13 mouse cellular contexts compared by ENCODE assay signal in the genomic region with DNA sequence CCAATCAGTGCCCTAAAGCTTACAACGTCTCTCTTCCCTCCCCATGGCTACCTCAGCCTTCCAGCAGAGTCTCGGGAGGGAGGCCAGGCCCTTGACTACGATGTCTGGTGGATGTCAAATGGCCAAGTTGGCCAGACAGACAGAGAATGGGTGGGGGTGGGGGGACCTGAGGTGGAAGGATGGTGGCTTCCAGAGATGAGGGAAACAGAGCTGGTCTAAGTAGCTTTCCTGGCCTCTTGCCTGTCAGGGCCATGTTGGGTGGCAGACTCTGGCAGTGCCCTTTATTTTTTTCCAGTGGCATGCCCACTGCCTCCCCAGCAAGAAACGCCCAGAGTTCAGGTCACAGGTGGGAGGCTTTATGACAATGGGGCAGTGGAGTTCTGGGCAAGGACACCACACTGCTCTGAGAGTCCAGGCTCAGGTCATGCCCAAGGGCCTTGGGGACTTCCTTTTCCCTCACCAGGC. TPM values are rescaled to one million over a fixed set of nuclear protein-coding genes. Genes with fewer than 3 reads are reported as not detected.
A peak's percentile ranks its signal among the peaks of the same experiment; 100 is the strongest.
DNase-seq lines count a peak whose midpoint lies in the region; ATAC-seq lines count a peak whose summit lies in the region.
"Had no signal": no experiment of that assay in that cellular context is flagged by ENCODE, and none has a peak within 500 bp of the region (broad histone marks: within the 10 kb centered on the region; RNA-seq: fewer than 3 reads in every experiment).

No protein-coding gene starts in this region.

- H3K36me3 ChIP-seq in midbrain, embryonic 16.5 days (ENCODE audit: control insufficient read depth, insufficient read depth, low read length) = no peaks in the 10 kb centered on the region
- H3K36me3 ChIP-seq in midbrain, embryonic 15.5 days (replicated peaks) = no peaks in the 10 kb centered on the region
- H3K36me3 ChIP-seq in heart, embryonic 10.5 days = 0 out of 2 replicates have a peak, but pooled peaks cover 4% of the 10 kb centered on the region
- H3K36me3 ChIP-seq in neural tube, embryonic 15.5 days = no peaks in the 10 kb centered on the region
- H3K36me3 ChIP-seq: G1E; midbrain, embryonic 10.5 days had no signal

- H3K4me1 ChIP-seq in midbrain, embryonic 16.5 days (ENCODE audit: control insufficient read depth, insufficient read depth, low read length) = peaks cover 10% of the 10 kb centered on the region
- H3K4me1 ChIP-seq in midbrain, embryonic 15.5 days = peaks cover 28% of the 10 kb centered on the region; the same call in 1 of the 2 replicates
- H3K4me1 ChIP-seq in heart, embryonic 10.5 days = peaks cover 52% of the 10 kb centered on the region
- peaks cover 34% of the 10 kb centered on the region for H3K4me1 ChIP-seq in neural tube, embryonic 15.5 days

- intact Hi-C loops in left cerebral cortex, postnatal 10 days (cut with DNase I) = loop anchor here (2.0 to 10.0 kb wide), 3 partner anchors 83 to 507 kb away; a partner anchor contains a TSS

- peak; percentile 55 for DNase-seq in cerebellum, adult 9-10 months
- no peak for DNase-seq in cerebellum, adult 11 months
- no peak for DNase-seq in heart, embryonic 10.5 days (ENCODE audit: low spot score)
- DNase-seq in spleen, adult 12 weeks (ENCODE audit: low spot score) = no peak
- DNase-seq in left cerebral cortex, postnatal 10 days (ENCODE audit: extremely low spot score in 1 of 2, low spot score in 2 of 2) = no peak
- DNase-seq: kidney, adult 18-20 months; lung, adult 18-20 months had no signal

- no peak overlapping the region for H3K4me3 ChIP-seq in midbrain, embryonic 16.5 days (ENCODE audit: low read depth, low read length)
- H3K4me3 ChIP-seq in midbrain, embryonic 15.5 days = no peak overlapping the region
- peak overlapping the region; percentile 70 for H3K4me3 ChIP-seq in heart, embryonic 10.5 days
- no peak overlapping the region for H3K4me3 ChIP-seq in neural tube, embryonic 15.5 days (replicated peaks)
- H3K4me3 ChIP-seq: midbrain, embryonic 10.5 days had no signal

- ATAC-seq in midbrain, embryonic 16.5 days = no peak
- no peak for ATAC-seq in midbrain, embryonic 15.5 days (replicated peaks)
- ATAC-seq in neural tube, embryonic 15.5 days (ENCODE audit: low FRiP score) = no peak
- ATAC-seq: activated CD4-positive, CD25-positive, alpha-beta regulatory T cell, adult 4 months had no signal

- WGBS in midbrain, embryonic 16.5 days = 72% methylated on average over 4 of the region's 4 CpGs
- 68% methylated on average over 4 of the region's 4 CpGs for WGBS in midbrain, embryonic 15.5 days
- WGBS in heart, embryonic 10.5 days = 30% methylated on average over 4 of the region's 4 CpGs
- 62% methylated on average over 4 of the region's 4 CpGs for WGBS in neural tube, embryonic 15.5 days

- peak overlapping the region; percentile 24; the same call in 1 of the 2 replicates for H3K4me2 ChIP-seq in midbrain, embryonic 16.5 days (ENCODE audit: low read length)
- no peak overlapping the region for H3K4me2 ChIP-seq in midbrain, embryonic 15.5 days
- H3K4me2 ChIP-seq in neural tube, embryonic 15.5 days = peak overlapping the region; percentile 22; the same call in 1 of the 2 replicates

- no peak overlapping the region for H3K9ac ChIP-seq in midbrain, embryonic 16.5 days (ENCODE audit: low read depth, low read length)
- H3K9ac ChIP-seq in midbrain, embryonic 15.5 days = no peak overlapping the region
- no peak overlapping the region for H3K9ac ChIP-seq in neural tube, embryonic 15.5 days (replicated peaks)

- H3K9me3 ChIP-seq in midbrain, embryonic 16.5 days (replicated peaks; ENCODE audit: control insufficient read depth, low read length, poor library complexity, severe bottlenecking) = no peaks in the 10 kb centered on the region
- no peaks in the 10 kb centered on the region for H3K9me3 ChIP-seq in midbrain, embryonic 15.5 days
- H3K9me3 ChIP-seq in heart, embryonic 10.5 days = no peaks in the 10 kb centered on the region
- no peaks in the 10 kb centered on the region for H3K9me3 ChIP-seq in neural tube, embryonic 15.5 days (replicated peaks)
- H3K9me3 ChIP-seq: G1E; midbrain, embryonic 10.5 days had no signal

- peaks cover 11% of the 10 kb centered on the region for H3K27me3 ChIP-seq in midbrain, embryonic 16.5 days (ENCODE audit: control insufficient read depth, insufficient read depth, low read depth, low read length)
- peaks cover 13% of the 10 kb centered on the region for H3K27me3 ChIP-seq in midbrain, embryonic 15.5 days (replicated peaks)
- peaks cover 51% of the 10 kb centered on the region for H3K27me3 ChIP-seq in heart, embryonic 10.5 days (ENCODE audit: insufficient read depth, poor library complexity, severe bottlenecking)
- peaks cover 9% of the 10 kb centered on the region for H3K27me3 ChIP-seq in neural tube, embryonic 15.5 days (replicated peaks)

- no peak overlapping the region for H3K27ac ChIP-seq in midbrain, embryonic 16.5 days (ENCODE audit: low read length)
- H3K27ac ChIP-seq in midbrain, embryonic 15.5 days = no peak overlapping the region
- peak overlapping the region; percentile 95 for H3K27ac ChIP-seq in heart, embryonic 10.5 days
- H3K27ac ChIP-seq in neural tube, embryonic 15.5 days (replicated peaks) = no peak overlapping the region
- H3K27ac ChIP-seq: midbrain, embryonic 10.5 days had no signal

RNA-seq across cellular contexts. Expression of a gene that starts 3.2 kb away (rescaled TPM):
- 2.4 and 2.8 TPM in 2 replicates for polyA plus RNA-seq in midbrain, embryonic 16.5 days (2015; fragmentation: Nextera tagmentation; extraction: Ambion mirVana)
- 2.3 and 2.4 TPM in 2 replicates for polyA plus RNA-seq in midbrain, embryonic 15.5 days (2015; fragmentation: Nextera tagmentation; extraction: Ambion mirVana)
- polyA plus RNA-seq in heart, embryonic 10.5 days (2016; fragmentation: Nextera tagmentation; extraction: Ambion mirVana) = 3.2 and 7.2 TPM in 2 replicates
- polyA plus RNA-seq in neural tube, embryonic 15.5 days (2015; fragmentation: Nextera tagmentation; extraction: Ambion mirVana) = 1.9 and 2.7 TPM in 2 replicates
- total RNA-seq in left cerebral cortex, postnatal 10 days (2021) = 10 to 100 TPM; 19.4 to 19.5 TPM
- total RNA-seq: G1E had no signal
- polyA plus RNA-seq: activated CD4-positive, CD25-positive, alpha-beta regulatory T cell, adult 4 months; G1E had no signal
